Mouse (Mus musculus) hindbrain, embryonic 13.5 days (tissue): ENCODE data around the gene Notch3. TPM values are rescaled to one million over a fixed set of nuclear protein-coding genes. Genes with fewer than 3 reads are reported as not detected.
A peak's percentile ranks its signal among the peaks of the same experiment; 100 is the strongest.
"Not testable (repeated sequence)": the region's sequence is repeated elsewhere in the genome, so short reads cannot be mapped to it uniquely, and the experiment has no call there.

Experiments
- ATAC-seq: fragments of 200-750 bp; cut with Nextera tagmentation; 2 replicates; pipeline ENCODE4 v1.8.0; 2017; ENCODE audit warnings: moderate TSS enrichment; ENCODE audit not compliant: low FRiP score
- H3K27ac ChIP-seq: fragments of 300-500 bp; sonication (generic); 2 replicates; pipeline ENCODE4 v1.5.1; 2015; ENCODE audit warnings: inconsistent platforms, mild to moderate bottlenecking, moderate library complexity
- H3K27me3 ChIP-seq: fragments of 300-500 bp; sonication (generic); 2 replicates; pipeline ENCODE4 v1.6.1; 2015; ENCODE audit warnings: mild to moderate bottlenecking, inconsistent platforms
- H3K36me3 ChIP-seq: fragments of 300-500 bp; sonication (generic); 2 replicates; pipeline ENCODE4 v1.6.1; 2015; ENCODE audit warnings: mild to moderate bottlenecking, inconsistent platforms
- H3K4me1 ChIP-seq: fragments of 300-500 bp; sonication (generic); replicated peaks from 2 replicates; pipeline ENCODE4 v1.6.1; 2015; ENCODE audit warnings: inconsistent platforms
- H3K4me2 ChIP-seq: fragments of 300-500 bp; sonication (generic); 2 replicates; pipeline ENCODE4 v1.6.1; 2015; ENCODE audit warnings: inconsistent platforms, mild to moderate bottlenecking, moderate library complexity
- H3K4me3 ChIP-seq: fragments of 300-500 bp; sonication (generic); 2 replicates; pipeline ENCODE4 v1.5.1; 2015; ENCODE audit warnings: mild to moderate bottlenecking, inconsistent platforms
- H3K9ac ChIP-seq: fragments of 300-500 bp; sonication (generic); 2 replicates; pipeline ENCODE4 v1.6.1; 2015; ENCODE audit warnings: mild to moderate bottlenecking, inconsistent platforms
- H3K9me3 ChIP-seq: fragments of 300-500 bp; sonication (generic); 2 replicates; pipeline ENCODE4 v1.6.1; 2016; ENCODE audit warnings: inconsistent platforms
- WGBS: fragments of 180-500 bp; shearing (Covaris S2); methylation state at CpG from one replicate; pipeline ENCODE4 v1.1.7; 2015; 5-methylcytosine and 5-hydroxymethylcytosine counted together
- polyA plus RNA-seq: library from polyadenylated mRNA; unstranded; fragments of >200 nt; fragmentation: Nextera tagmentation; extraction: Ambion mirVana; gene quantifications from 2 replicates; pipeline ENCODE4 v1.2.1, GENCODE M21; 2015

The Notch3 gene
- polyA plus RNA-seq, 1 experiment from 2014 or later, result 8.6 TPM

- not testable (repeated sequence) for H3K27ac ChIP-seq, H3K9ac ChIP-seq, H3K9me3 ChIP-seq, H3K4me3 ChIP-seq, H3K4me2 ChIP-seq, ATAC-seq, H3K36me3 ChIP-seq
- WGBS, result 88% methylated on average over 6 of the region's 6 CpGs
- Histone ChIP-seq H3K27me3 (peaks cover 40% of the 10 kb centered on the region), H3K4me1 (peaks cover 13% of the 10 kb centered on the region)
These were observed 67.7 kb downstream of the Notch3 start for GRCm38 (mm10) chr17:32098905-32099304.

DNA sequence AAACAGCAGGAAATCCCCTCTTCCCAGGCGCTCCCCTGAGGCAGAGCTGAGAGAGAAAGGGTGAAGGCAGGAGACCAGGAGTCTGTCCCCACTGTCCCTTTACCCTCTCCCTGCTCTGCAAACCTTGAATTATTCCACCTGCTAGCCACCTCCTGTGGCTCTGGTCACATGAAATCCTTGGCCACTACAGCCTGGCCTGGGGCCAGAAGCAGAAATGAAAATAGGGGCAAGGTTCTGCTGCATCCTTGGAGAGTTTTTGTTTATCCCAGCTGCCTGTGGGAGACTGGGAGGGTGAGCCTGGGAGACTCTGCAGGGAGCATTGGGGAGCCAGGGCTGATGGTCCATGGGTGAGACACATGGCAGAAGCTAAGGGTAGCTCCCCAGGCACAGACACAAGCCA, 69.0 kb downstream of the Notch3 start:
- Histone ChIP-seq H3K4me3 (no peak overlapping the region), H3K27me3 (peaks cover 33% of the 10 kb centered on the region), H3K4me2 (no peak overlapping the region), H3K4me1 (peaks cover 13% of the 10 kb centered on the region), H3K36me3 (no peaks in the 10 kb centered on the region), H3K9ac (no peak overlapping the region), H3K27ac (no peak overlapping the region), H3K9me3 (0 out of 2 replicates have a peak, but pooled peaks cover 3% of the 10 kb centered on the region)
- 67% methylated on average over 1 of the region's 1 CpGs for WGBS
- no peak for ATAC-seq

- H3K9me3 ChIP-seq, result 0 out of 2 replicates have a peak, but pooled peaks cover 3% of the 10 kb centered on the region
- H3K27ac ChIP-seq, result no peak overlapping the region
- ATAC-seq, result no peak
- no peak overlapping the region for H3K4me3 ChIP-seq
- 84% methylated on average over 5 of the region's 5 CpGs for WGBS
- H3K4me1 ChIP-seq, result peaks cover 14% of the 10 kb centered on the region
- no peaks in the 10 kb centered on the region for H3K36me3 ChIP-seq
- peaks cover 4% of the 10 kb centered on the region; the same call in 1 of the 2 replicates for H3K27me3 ChIP-seq
- no peak overlapping the region for H3K4me2 ChIP-seq
- no peak overlapping the region for H3K9ac ChIP-seq
These were observed 73.8 kb downstream of the Notch3 start for GRCm38 (mm10) chr17:32092895-32093294.

DNA sequence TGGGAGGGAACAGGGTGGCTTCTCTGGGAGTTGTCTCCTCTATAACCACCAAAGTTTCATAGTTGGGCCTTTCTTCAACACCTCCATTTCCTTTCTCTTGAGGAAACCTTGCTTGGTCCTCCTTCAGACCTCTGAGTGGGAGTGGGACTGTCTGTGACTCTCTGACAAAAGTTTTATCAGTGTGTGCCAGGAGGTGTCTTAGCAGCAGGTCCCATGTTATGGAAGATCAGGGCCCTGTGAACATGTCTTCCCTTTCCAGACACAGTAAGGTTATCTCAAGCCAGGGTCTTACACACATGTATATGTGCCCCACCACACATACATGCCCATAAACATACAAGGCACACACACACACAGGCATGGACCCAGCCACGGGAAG, 74.4 kb downstream of the Notch3 start:
- ATAC-seq, result no peak
- H3K9ac ChIP-seq, result no peak overlapping the region
- no peaks in the 10 kb centered on the region for H3K27me3 ChIP-seq
- no peak overlapping the region for H3K27ac ChIP-seq
- no peaks in the 10 kb centered on the region for H3K36me3 ChIP-seq
- peaks cover 14% of the 10 kb centered on the region for H3K4me1 ChIP-seq
- 90% methylated on average over 1 of the region's 1 CpGs for WGBS
- 0 out of 2 replicates have a peak, but pooled peaks cover 3% of the 10 kb centered on the region for H3K9me3 ChIP-seq
- H3K4me3 ChIP-seq, result no peak overlapping the region
- no peak overlapping the region for H3K4me2 ChIP-seq

GRCm38 (mm10) chr17:32091364-32092240, 75.0 kb downstream of the Notch3 start:
- H3K4me1 ChIP-seq, result peaks cover 14% of the 10 kb centered on the region
- H3K9me3 ChIP-seq, H3K36me3 ChIP-seq, H3K27me3 ChIP-seq, H3K9ac ChIP-seq: not testable (repeated sequence)
- 12% methylated on average over 16 of the region's 16 CpGs for WGBS
- peak; percentile 94 for ATAC-seq
- H3K4me2 ChIP-seq, result peak overlapping the region; percentile 51
- H3K4me3 ChIP-seq, result peak overlapping the region; percentile 22
- peak overlapping the region; percentile 64 for H3K27ac ChIP-seq

GRCm38 (mm10) chr17:32091032-32091363, 75.7 kb downstream of the Notch3 start:
- H3K27me3 ChIP-seq, result no peaks in the 10 kb centered on the region
- H3K4me3 ChIP-seq, result peak overlapping the region; percentile 22
- peak; percentile 50; the same call in 1 of the 2 replicates for ATAC-seq
- peak overlapping the region; percentile 51 for H3K4me2 ChIP-seq
- 0 out of 2 replicates have a peak, but pooled peaks cover 3% of the 10 kb centered on the region for H3K9me3 ChIP-seq
- H3K36me3 ChIP-seq, result no peaks in the 10 kb centered on the region
- 15% methylated on average over 1 of the region's 1 CpGs for WGBS
- H3K27ac ChIP-seq, result peak overlapping the region; percentile 64
- H3K9ac ChIP-seq, result no peak overlapping the region
- peaks cover 14% of the 10 kb centered on the region for H3K4me1 ChIP-seq

DNA sequence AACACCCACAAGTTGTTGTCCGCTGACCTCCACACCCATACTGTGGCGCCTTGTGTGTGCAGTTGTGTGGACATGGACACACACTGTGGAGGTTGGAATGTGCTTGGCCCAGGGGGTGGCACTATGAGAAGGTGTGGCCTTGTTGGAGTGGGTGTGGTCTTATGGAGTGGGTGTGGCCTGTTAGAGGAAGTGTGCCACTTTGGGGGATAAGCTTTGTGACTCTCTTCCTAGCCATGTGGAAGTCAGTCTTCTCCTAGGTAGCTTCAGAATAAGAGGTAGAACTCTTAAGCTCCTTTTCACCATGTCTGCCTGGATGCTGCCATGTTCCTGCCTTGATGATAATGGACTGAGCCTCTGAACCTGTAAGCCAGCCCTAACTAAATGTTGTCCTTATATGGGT, 79.6 kb downstream of the Notch3 start:
- 94% methylated on average over 2 of the region's 2 CpGs for WGBS
- Histone ChIP-seq H3K9me3 (no peaks in the 10 kb centered on the region), H3K9ac (no peak overlapping the region), H3K27ac (no peak overlapping the region), H3K4me1 (peaks cover 14% of the 10 kb centered on the region), H3K36me3 (no peaks in the 10 kb centered on the region), H3K4me3 (no peak overlapping the region), H3K4me2 (no peak overlapping the region), H3K27me3 (no peaks in the 10 kb centered on the region)
- ATAC-seq, result no peak

DNA sequence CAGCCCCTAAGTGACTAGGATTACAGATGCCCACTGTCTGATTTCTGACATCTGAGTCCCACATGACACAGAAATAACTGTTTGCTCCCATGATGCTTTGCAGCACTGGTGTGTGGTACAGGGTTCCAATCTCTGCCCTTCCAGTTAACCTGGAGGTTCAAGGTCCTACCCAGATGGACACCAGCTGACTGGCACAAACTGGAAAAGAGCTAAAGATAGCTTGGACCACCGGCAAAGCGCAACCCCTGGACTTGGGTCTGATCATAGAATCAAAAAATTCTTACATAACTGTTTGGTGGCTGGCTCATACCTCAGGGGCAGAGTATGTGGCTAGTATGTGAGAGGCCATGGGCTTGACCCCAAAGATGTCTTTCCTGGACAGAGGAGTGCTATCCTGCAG, 83.3 kb downstream of the Notch3 start:
- no peak overlapping the region for H3K4me3 ChIP-seq
- no peaks in the 10 kb centered on the region for H3K4me1 ChIP-seq
- no peaks in the 10 kb centered on the region for H3K9me3 ChIP-seq
- H3K4me2 ChIP-seq, result no peak overlapping the region
- H3K36me3 ChIP-seq, result no peaks in the 10 kb centered on the region
- no peak overlapping the region for H3K9ac ChIP-seq
- no peak overlapping the region for H3K27ac ChIP-seq
- H3K27me3 ChIP-seq, result no peaks in the 10 kb centered on the region
- 100% methylated on average over 2 of the region's 2 CpGs for WGBS
- ATAC-seq, result no peak

DNA sequence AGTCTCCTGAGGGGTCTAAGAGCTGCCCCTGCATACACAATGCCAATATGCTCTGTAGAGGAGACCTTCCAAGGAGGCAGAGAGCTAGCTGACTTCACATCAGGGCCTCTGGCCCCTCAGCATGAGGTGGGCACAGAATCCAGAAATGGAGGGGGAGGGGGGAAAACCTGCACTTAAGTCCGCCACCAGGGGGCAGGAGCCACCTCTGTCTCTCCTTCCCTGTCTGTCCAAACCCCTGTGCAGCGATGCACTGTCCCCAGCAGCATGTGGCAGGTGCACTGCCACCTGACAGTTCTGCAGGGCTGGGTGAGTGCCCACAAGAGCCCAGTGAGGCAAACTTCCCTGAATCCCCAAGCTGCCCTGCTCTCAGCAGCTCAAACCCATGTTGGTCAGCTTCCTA, 91.5 kb downstream of the Notch3 start:
- Histone ChIP-seq H3K4me2 (no peak overlapping the region), H3K27ac (no peak overlapping the region), H3K27me3 (no peaks in the 10 kb centered on the region), H3K4me3 (no peak overlapping the region), H3K4me1 (no peaks in the 10 kb centered on the region), H3K9me3 (no peaks in the 10 kb centered on the region), H3K9ac (no peak overlapping the region), H3K36me3 (no peaks in the 10 kb centered on the region)
- ATAC-seq, result 0 out of 2 replicates have a peak, but pooled peaks have one; percentile 36
- WGBS, result 7% methylated on average over 2 of the region's 2 CpGs

DNA sequence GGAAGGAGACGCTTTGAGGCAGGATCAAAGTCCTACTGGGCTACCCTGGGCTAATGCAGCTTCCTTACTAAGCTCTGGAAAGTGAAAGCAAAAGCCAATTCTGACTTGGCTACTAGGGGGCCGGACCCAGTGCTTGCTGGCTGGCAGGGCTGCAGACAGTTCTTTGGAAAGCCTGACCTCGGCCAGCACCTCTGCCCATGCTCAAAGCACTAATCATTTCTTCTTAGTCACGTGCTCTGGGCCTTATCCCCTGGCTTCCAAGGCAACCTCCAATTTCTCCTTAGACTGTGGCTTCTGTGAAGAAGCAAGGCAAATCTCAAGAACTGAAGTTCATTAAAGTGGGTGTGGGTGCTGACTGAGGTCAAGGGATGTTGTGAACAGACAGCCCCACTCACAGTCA, 92.0 kb downstream of the Notch3 start:
- no peaks in the 10 kb centered on the region for H3K36me3 ChIP-seq
- no peak overlapping the region for H3K4me3 ChIP-seq
- ATAC-seq, result no peak
- H3K4me1 ChIP-seq, result no peaks in the 10 kb centered on the region
- H3K27me3 ChIP-seq, result no peaks in the 10 kb centered on the region
- WGBS, result 72% methylated on average over 4 of the region's 4 CpGs
- H3K9ac ChIP-seq, result no peak overlapping the region
- no peaks in the 10 kb centered on the region for H3K9me3 ChIP-seq
- no peak overlapping the region for H3K4me2 ChIP-seq
- no peak overlapping the region for H3K27ac ChIP-seq

DNA sequence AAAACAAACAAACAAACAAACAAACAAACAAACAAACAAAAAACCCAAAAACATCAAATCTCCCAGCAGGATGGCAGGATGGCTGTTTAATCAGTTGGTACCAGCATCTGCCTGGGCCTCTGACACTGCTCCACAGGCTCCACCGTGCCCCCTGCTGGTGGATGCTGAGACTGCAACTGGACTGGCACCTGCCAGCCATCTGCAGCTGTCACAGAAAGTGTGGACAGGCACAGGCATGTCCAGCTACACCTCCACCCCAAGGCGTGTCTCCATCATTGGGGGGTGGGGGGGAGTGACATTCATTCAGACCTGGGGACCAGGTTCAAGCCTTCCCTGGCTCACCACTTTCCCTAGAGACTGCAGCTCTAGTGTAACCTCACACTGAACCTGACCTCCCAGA, 93.3 kb downstream of the Notch3 start:
- 3% methylated on average over 2 of the region's 2 CpGs for WGBS
- ATAC-seq, result no peak

More for the DNA sequence above, 93.3 kb downstream of the Notch3 start:
- H3K4me2 ChIP-seq, result no peak overlapping the region
- no peaks in the 10 kb centered on the region for H3K27me3 ChIP-seq
- no peaks in the 10 kb centered on the region for H3K9me3 ChIP-seq
- H3K36me3 ChIP-seq, result no peaks in the 10 kb centered on the region
- no peaks in the 10 kb centered on the region for H3K4me1 ChIP-seq
- H3K27ac ChIP-seq, result no peak overlapping the region
- H3K4me3 ChIP-seq, result no peak overlapping the region
- no peak overlapping the region for H3K9ac ChIP-seq
